Mouse (Mus musculus) ES-Bruce4 (cell line): ENCODE results near the gene Camta2.

Experiments
- CTCF ChIP-seq: IDR thresholded peaks from one replicate; pipeline ENCODE4 v1.8.1; 2011; ENCODE audit warnings: low read depth, low read length
- POLR2A ChIP-seq: IDR thresholded peaks from one replicate; pipeline ENCODE4 v1.8.1; 2011; ENCODE audit warnings: low read length; ENCODE audit not compliant: insufficient read depth

- TF ChIP-seq CTCF (no peak), POLR2A (no peak)
Measured at GRCm38 (mm10) chr11:70679361-70679760, 8.5 kb downstream of the Camta2 start.
